Mouse (Mus musculus): ENCODE results near the gene Atxn1.
A peak's percentile ranks its signal among the peaks of the same experiment; 100 is the strongest.

Gene Atxn1

GRCm38 (mm10) chr13:45632133-45632532, 332.7 kb downstream of the Atxn1 start:
- no peak for DNase-seq (ENCODE audit: low spot score in 2 of 2)

- no peak for DNase-seq (ENCODE audit: low spot score in 2 of 2)
Observed at GRCm38 (mm10) chr13:45630518-45631290, 334.1 kb downstream of the Atxn1 start.

- no peak for DNase-seq (ENCODE audit: low spot score in 2 of 2)
Observed at GRCm38 (mm10) chr13:45629750-45630149, 335.1 kb downstream of the Atxn1 start.

- no peak for DNase-seq (ENCODE audit: low spot score in 2 of 2)
Observed at GRCm38 (mm10) chr13:45628341-45628740, 336.5 kb downstream of the Atxn1 start.

GRCm38 (mm10) chr13:45627206-45627751, 337.5 kb downstream of the Atxn1 start:
- DNase-seq (ENCODE audit: low spot score in 2 of 2) = no peak

GRCm38 (mm10) chr13:45625740-45626139, 339.1 kb downstream of the Atxn1 start:
- no peak for DNase-seq (ENCODE audit: low spot score in 2 of 2)

- no peak for DNase-seq (ENCODE audit: low spot score in 2 of 2)
Observed at GRCm38 (mm10) chr13:45623846-45624245, 341.0 kb downstream of the Atxn1 start.

GRCm38 (mm10) chr13:45622871-45623546, 341.8 kb downstream of the Atxn1 start:
- DNase-seq (ENCODE audit: low spot score in 2 of 2) = no peak

GRCm38 (mm10) chr13:45620687-45621086, 344.1 kb downstream of the Atxn1 start:
- DNase-seq (ENCODE audit: low spot score in 2 of 2) = no peak

- no peak for DNase-seq (ENCODE audit: low spot score in 2 of 2)
Observed at GRCm38 (mm10) chr13:45620281-45620680, 344.5 kb downstream of the Atxn1 start.

- DNase-seq (ENCODE audit: low spot score in 2 of 2) = no peak
Observed at GRCm38 (mm10) chr13:45617988-45618387, 346.8 kb downstream of the Atxn1 start.

- DNase-seq (ENCODE audit: low spot score in 2 of 2) = peak; percentile 32 to 59
Observed at GRCm38 (mm10) chr13:45614762-45615161, 350.0 kb downstream of the Atxn1 start.

GRCm38 (mm10) chr13:45613346-45613745, 351.5 kb downstream of the Atxn1 start:
- peak; percentile 48 to 54 for DNase-seq (ENCODE audit: low spot score in 2 of 2)

- no peak for DNase-seq (ENCODE audit: low spot score in 2 of 2)
Observed at GRCm38 (mm10) chr13:45611554-45611953, 353.3 kb downstream of the Atxn1 start.

- no peak for DNase-seq (ENCODE audit: low spot score in 2 of 2)
Observed at GRCm38 (mm10) chr13:45609461-45609860, 355.3 kb downstream of the Atxn1 start.

GRCm38 (mm10) chr13:45608593-45608992, 356.2 kb downstream of the Atxn1 start:
- no peak for DNase-seq (ENCODE audit: low spot score in 2 of 2)

- DNase-seq (ENCODE audit: low spot score in 2 of 2) = no peak
Observed at GRCm38 (mm10) chr13:45607946-45608345, 356.9 kb downstream of the Atxn1 start.

- DNase-seq (ENCODE audit: low spot score in 2 of 2) = no peak
Observed at GRCm38 (mm10) chr13:45603636-45604035, 361.2 kb downstream of the Atxn1 start.

GRCm38 (mm10) chr13:45600443-45600842, 364.4 kb downstream of the Atxn1 start:
- DNase-seq (ENCODE audit: low spot score in 2 of 2) = no peak

GRCm38 (mm10) chr13:45599831-45600230, 365.0 kb downstream of the Atxn1 start:
- no peak for DNase-seq (ENCODE audit: low spot score in 2 of 2)

GRCm38 (mm10) chr13:45595416-45595815, 369.4 kb downstream of the Atxn1 start:
- no peak for DNase-seq (ENCODE audit: low spot score in 2 of 2)

GRCm38 (mm10) chr13:45593914-45594313, 370.9 kb downstream of the Atxn1 start:
- no peak for DNase-seq (ENCODE audit: low spot score in 2 of 2)

GRCm38 (mm10) chr13:45590898-45591297, 373.9 kb downstream of the Atxn1 start:
- no peak for DNase-seq (ENCODE audit: low spot score in 2 of 2)

Measured in frontal cortex, postnatal 10 days (tissue).